Mouse (Mus musculus) stomach, embryonic 14.5 days (tissue): ENCODE data around the gene Hes6. TPM values are rescaled to one million over a fixed set of nuclear protein-coding genes. Genes with fewer than 3 reads are reported as not detected.
A peak's percentile ranks its signal among the peaks of the same experiment; 100 is the strongest.

Experiments
- ATAC-seq: fragments of 200-750 bp; cut with Nextera tagmentation; 2 replicates; pipeline ENCODE4 v1.8.0; 2017; ENCODE audit warnings: low read depth, moderate TSS enrichment; ENCODE audit not compliant: insufficient number of reproducible peaks, insufficient read depth, low FRiP score
- H3K27ac ChIP-seq: fragments of 300-500 bp; sonication (generic); 2 replicates; pipeline ENCODE4 v1.5.1; 2014; ENCODE audit warnings: mild to moderate bottlenecking, low read length, moderate library complexity, mixed read lengths
- H3K27me3 ChIP-seq: fragments of 300-500 bp; sonication (generic); 2 replicates; pipeline ENCODE4 v1.6.1; 2014; ENCODE audit warnings: low read length, control low read depth, mixed read lengths; ENCODE audit not compliant: control insufficient read depth, insufficient read depth
- H3K36me3 ChIP-seq: fragments of 300-500 bp; sonication (generic); 2 replicates; pipeline ENCODE4 v1.6.1; 2014; ENCODE audit warnings: mild to moderate bottlenecking, control low read depth, low read length, moderate library complexity, mixed read lengths; ENCODE audit not compliant: control insufficient read depth, insufficient read depth
- H3K4me1 ChIP-seq: fragments of 300-500 bp; sonication (generic); 2 replicates; pipeline ENCODE4 v1.6.1; 2014; ENCODE audit warnings: low read length, control low read depth, mixed read lengths; ENCODE audit not compliant: control insufficient read depth, insufficient read depth
- H3K4me2 ChIP-seq: fragments of 300-500 bp; sonication (generic); replicated peaks from 2 replicates; pipeline ENCODE4 v1.6.1; 2014; ENCODE audit warnings: low read depth, low read length, control low read depth
- H3K4me3 ChIP-seq: fragments of 300-500 bp; sonication (generic); 2 replicates; pipeline ENCODE4 v1.5.1; 2014; ENCODE audit warnings: low read depth, low read length, control low read depth
- H3K9ac ChIP-seq: fragments of 300-500 bp; sonication (generic); replicated peaks from 2 replicates; pipeline ENCODE4 v1.6.1; 2014; ENCODE audit warnings: low read depth, mild to moderate bottlenecking, control low read depth, low read length, moderate library complexity, mixed read lengths
- H3K9me3 ChIP-seq: fragments of 300-500 bp; sonication (generic); 2 replicates; pipeline ENCODE4 v1.6.1; 2016; ENCODE audit warnings: low read depth, low read length, control low read depth; ENCODE audit not compliant: control insufficient read depth
- WGBS: fragments of 180-500 bp; shearing (Covaris S2); extraction: QIAGEN DNeasy Blood & Tissue Kit; methylation state at CpG from one replicate; pipeline ENCODE4 v1.1.7; 2014; 5-methylcytosine and 5-hydroxymethylcytosine counted together
- polyA plus RNA-seq: library from polyadenylated mRNA; unstranded; fragments of >200 nt; fragmentation: Nextera tagmentation; extraction: Ambion mirVana; gene quantifications from 2 replicates; pipeline ENCODE4 v1.2.1, GENCODE M21; 2014

The Hes6 gene
- polyA plus RNA-seq, 1 experiment from 2014 or later: 65.7 TPM

DNA sequence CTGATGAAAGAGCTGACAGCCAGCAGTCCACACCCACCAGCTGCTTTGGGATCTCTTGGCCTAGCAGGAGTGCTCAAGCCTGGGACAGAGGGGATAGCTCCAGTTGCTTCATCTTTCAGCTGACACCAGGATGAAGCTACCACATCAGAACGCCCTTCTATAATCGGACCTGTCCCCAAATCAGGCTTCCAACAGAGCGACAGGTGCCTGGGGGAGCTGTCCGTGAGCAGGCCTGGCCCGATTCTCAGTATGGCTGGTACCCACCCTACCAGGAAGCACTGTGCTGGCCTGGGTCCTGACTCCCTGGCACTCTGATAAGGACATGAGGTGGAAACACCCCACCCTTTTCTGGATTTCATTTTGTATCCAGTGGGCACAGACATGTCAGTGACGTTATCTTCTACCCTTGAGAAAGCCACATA, 40.4 kb downstream of the Hes6 start:
- no peaks in the 10 kb centered on the region for H3K9me3 ChIP-seq

DNA sequence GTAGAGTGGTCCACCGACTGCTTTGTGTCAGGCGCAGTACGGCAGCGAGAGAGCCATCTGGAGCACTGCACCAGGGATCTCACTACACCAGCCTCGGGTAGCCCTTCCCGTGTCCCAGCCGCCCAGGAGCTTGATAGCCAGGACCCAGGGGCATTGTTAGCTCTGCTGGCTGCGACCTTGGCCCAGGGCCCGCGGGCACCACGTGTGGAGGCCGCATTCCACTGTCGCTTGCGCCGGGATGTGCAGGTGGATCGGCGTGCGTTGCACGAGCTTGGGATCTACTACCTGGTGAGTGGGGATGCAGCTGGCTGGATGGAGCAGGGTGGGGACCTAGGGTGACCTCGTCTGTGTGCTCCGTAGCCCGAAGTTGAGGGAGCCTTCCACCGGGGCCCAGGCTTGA, 43.8 kb downstream of the Hes6 start:
- WGBS: 86% methylated on average over 23 of the region's 23 CpGs
- ATAC-seq: no peak
- no peak overlapping the region for H3K4me2 ChIP-seq
- no peak overlapping the region for H3K9ac ChIP-seq
- no peak overlapping the region for H3K27ac ChIP-seq
- 0 out of 2 replicates have a peak, but pooled peaks cover 3% of the 10 kb centered on the region for H3K4me1 ChIP-seq
- H3K9me3 ChIP-seq: no peaks in the 10 kb centered on the region
- H3K36me3 ChIP-seq: peaks cover 51% of the 10 kb centered on the region
- no peaks in the 10 kb centered on the region for H3K27me3 ChIP-seq
- H3K4me3 ChIP-seq: no peak overlapping the region

More for the DNA sequence above, 40.4 kb downstream of the Hes6 start:
- Histone ChIP-seq H3K4me3 (no peak overlapping the region), H3K4me2 (no peak overlapping the region), H3K27ac (no peak overlapping the region), H3K9ac (no peak overlapping the region), H3K4me1 (no peaks in the 10 kb centered on the region), H3K27me3 (no peaks in the 10 kb centered on the region), H3K36me3 (peaks cover 80% of the 10 kb centered on the region)
- ATAC-seq: no peak; the same call in 1 of the 2 replicates
- WGBS: 89% methylated on average over 6 of the region's 6 CpGs

DNA sequence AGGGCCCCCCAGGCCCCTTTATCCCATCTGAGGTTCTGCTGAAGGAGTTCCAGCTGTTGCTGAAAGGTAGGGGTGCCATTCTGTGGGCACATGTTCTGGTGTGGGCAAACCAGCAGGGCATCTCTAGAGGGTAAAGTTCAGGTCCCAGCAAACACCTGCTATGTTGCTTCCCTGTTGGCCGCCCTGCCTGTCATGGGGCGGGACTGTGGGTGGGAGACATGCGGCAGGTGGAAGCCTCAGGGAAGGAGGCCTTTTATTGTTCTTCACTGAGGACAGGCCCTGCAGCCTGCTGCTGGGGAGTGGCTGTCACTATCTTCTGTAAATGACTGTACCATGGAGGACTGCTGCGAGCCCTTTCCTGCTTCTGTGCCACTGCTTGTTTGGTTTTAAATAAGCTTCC, 44.4 kb downstream of the Hes6 start:
- H3K9me3 ChIP-seq: no peaks in the 10 kb centered on the region
- ATAC-seq: no peak
- peaks cover 45% of the 10 kb centered on the region for H3K36me3 ChIP-seq
- H3K4me1 ChIP-seq: 0 out of 2 replicates have a peak, but pooled peaks cover 3% of the 10 kb centered on the region
- H3K27ac ChIP-seq: no peak overlapping the region
- H3K4me2 ChIP-seq: no peak overlapping the region
- no peak overlapping the region for H3K9ac ChIP-seq
- WGBS: 67% methylated on average over 4 of the region's 4 CpGs
- H3K4me3 ChIP-seq: no peak overlapping the region
- H3K27me3 ChIP-seq: no peaks in the 10 kb centered on the region

DNA sequence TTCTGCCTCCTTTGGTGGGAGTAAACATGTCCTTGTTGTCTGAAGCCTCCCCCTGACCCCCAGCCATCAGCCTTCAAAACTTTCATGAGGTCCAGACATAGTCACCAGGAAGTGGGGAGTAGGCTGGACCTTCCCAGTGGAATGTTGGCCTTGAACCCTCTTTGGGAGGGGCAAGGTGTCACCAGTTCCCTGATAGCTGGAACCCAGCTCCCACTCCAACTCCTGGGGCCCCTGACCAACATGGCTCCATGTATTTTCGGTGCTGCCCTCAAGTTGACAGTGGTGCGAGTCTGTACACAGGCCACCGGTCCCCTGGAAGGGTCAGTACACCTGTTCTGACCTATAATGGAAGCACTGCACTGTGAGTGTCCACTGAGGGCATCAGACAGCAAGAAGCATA, 46.5 kb downstream of the Hes6 start:
- H3K4me2 ChIP-seq: no peak overlapping the region
- H3K4me1 ChIP-seq: 0 out of 2 replicates have a peak, but pooled peaks cover 3% of the 10 kb centered on the region
- no peak; the same call in 1 of the 2 replicates for ATAC-seq
- no peaks in the 10 kb centered on the region for H3K27me3 ChIP-seq
- no peak overlapping the region for H3K27ac ChIP-seq
- H3K4me3 ChIP-seq: no peak overlapping the region
- 95% methylated on average over 3 of the region's 3 CpGs for WGBS
- no peaks in the 10 kb centered on the region for H3K9me3 ChIP-seq
- peaks cover 23% of the 10 kb centered on the region; the same call in 1 of the 2 replicates for H3K36me3 ChIP-seq
- H3K9ac ChIP-seq: no peak overlapping the region

DNA sequence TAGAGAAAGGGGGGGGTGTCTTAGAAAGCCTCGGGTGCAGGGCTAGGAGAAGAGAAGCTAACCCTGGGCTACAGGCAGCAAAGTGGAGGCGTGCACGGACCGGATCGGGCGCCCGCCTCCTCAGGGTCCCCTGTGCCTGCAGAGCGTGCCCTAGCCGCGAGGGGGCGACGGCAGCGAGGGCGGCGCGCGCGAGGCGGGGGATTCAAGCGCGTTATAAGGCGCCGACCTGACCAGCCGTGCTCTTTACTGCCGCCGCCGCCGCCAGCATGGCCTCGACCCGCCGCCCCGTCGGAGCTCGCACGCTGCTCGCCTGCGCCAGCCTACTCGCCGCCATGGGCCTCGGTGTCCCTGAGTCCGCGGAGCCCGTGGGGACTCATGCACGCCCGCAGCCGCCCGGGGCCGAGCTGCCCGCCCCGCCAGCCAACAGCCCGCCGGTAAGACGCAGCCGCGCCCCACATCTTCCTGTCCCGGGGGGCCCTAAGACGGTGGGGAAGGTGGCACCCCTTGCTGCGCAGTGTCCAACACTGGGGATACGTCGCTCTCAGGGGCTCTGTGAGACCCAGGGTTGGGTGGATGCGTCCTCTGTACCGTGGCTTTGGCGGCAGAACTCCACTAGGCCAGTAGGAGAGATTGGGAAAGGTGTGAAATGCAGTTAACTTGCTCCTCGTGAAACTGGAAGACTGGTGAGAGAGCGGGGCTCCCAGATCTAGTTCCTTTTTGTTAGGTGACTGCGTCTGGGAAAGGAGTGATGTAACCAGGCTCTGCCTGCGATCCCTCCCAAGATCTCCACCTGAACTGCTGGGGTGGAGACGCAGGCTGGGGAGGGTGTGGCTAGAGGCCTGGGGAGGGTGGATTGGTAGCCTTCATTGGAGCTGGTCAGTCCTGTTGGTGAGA, 47.4 kb downstream of the Hes6 start, which contains the start of gene Erfe:
Gene Erfe, plus strand, starts transcription at position 216 of the 894 bp plus-strand sequence.
- peak within 1 kb of the TSS; percentile 45 for H3K4me3 ChIP-seq
- 0 out of 2 replicates have a peak, but pooled peaks cover 3% of the 10 kb centered on the region for H3K4me1 ChIP-seq
- H3K36me3 ChIP-seq: peaks cover 17% of the 10 kb centered on the region; the same call in 1 of the 2 replicates
- peak; percentile 71 for ATAC-seq
- H3K9ac ChIP-seq: peak within 1 kb of the TSS; percentile 60
- peak within 1 kb of the TSS; percentile 88 for H3K4me2 ChIP-seq
- H3K27me3 ChIP-seq: no peaks in the 10 kb centered on the region
- no peaks in the 10 kb centered on the region for H3K9me3 ChIP-seq
- 2% methylated on average over 68 of the region's 68 CpGs for WGBS
- H3K27ac ChIP-seq: no peak within 1 kb of the TSS

DNA sequence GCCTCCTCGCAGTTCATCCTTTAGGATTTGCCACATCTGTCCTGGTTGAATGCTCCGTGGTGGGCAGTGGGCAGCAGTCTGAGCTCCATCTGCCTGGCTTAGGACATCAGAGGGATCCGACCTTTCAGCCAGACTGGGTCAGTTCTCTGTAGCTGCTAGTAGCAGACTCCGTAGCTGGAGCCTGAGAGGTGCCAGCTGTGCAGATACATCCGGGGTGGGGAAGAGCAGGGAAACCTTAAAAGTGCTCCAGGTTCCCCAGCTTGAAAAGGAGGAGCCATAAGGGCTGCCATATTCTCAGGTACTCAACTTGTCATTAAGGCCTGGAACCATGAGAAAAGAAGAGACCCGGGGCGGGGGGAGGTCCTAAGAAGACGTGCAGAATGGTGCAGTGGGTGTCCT, 48.0 kb downstream of the Hes6 start:
- 21% methylated on average over 8 of the region's 8 CpGs for WGBS
- ATAC-seq: no peak
- Histone ChIP-seq H3K9ac (peak overlapping the region; percentile 60; the same call in 1 of the 2 replicates), H3K27me3 (no peaks in the 10 kb centered on the region), H3K36me3 (peaks cover 10% of the 10 kb centered on the region; the same call in 1 of the 2 replicates), H3K4me3 (peak overlapping the region; percentile 45), H3K4me2 (peak overlapping the region; percentile 88), H3K9me3 (no peaks in the 10 kb centered on the region), H3K27ac (no peak overlapping the region), H3K4me1 (0 out of 2 replicates have a peak, but pooled peaks cover 3% of the 10 kb centered on the region)

DNA sequence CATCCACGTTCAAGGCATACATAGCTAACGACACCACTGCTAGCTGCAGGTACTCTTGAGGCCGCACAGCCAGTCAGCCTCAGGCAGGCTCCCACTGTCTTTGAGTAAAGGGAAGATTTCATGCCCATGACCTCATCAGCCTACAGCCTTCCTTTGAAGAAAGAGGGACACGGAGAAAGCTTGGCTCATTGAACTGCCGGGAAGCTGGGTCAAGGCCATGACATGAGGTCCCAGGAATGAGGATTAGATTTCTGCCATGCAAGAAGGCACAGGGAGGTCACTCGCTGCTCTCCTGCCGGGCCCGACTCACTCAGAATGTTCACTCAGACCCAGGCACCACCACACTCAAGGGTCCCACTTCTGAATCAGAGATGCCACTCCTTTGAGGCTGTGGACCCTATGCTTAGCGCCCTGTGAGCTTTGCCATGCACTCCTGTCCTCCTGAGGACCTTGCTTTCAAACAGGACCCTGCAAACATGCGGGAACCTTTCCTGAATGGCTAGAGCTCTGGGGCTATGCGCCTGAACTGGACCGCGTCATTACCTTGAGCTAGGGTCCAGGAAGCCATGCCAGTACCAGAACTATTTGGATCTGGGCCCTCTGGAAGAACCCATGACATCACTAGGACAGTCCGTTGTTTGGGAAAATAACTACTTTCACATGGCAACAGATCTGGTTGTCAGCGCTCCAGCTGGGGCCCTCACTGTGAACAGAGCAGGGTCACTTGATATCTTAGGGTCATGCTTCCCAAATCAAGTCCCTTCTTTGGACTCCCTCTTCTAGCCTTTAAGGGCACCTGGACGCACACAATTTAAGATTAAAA, 48.8 kb downstream of the Hes6 start:
- H3K4me1 ChIP-seq: 0 out of 2 replicates have a peak, but pooled peaks cover 3% of the 10 kb centered on the region
- WGBS: 90% methylated on average over 16 of the region's 16 CpGs
- no peak for ATAC-seq
- no peak overlapping the region for H3K9ac ChIP-seq
- no peaks in the 10 kb centered on the region for H3K27me3 ChIP-seq
- H3K27ac ChIP-seq: no peak overlapping the region
- H3K9me3 ChIP-seq: no peaks in the 10 kb centered on the region
- no peak overlapping the region for H3K4me3 ChIP-seq
- peaks cover 3% of the 10 kb centered on the region; the same call in 1 of the 2 replicates for H3K36me3 ChIP-seq
- no peak overlapping the region for H3K4me2 ChIP-seq

DNA sequence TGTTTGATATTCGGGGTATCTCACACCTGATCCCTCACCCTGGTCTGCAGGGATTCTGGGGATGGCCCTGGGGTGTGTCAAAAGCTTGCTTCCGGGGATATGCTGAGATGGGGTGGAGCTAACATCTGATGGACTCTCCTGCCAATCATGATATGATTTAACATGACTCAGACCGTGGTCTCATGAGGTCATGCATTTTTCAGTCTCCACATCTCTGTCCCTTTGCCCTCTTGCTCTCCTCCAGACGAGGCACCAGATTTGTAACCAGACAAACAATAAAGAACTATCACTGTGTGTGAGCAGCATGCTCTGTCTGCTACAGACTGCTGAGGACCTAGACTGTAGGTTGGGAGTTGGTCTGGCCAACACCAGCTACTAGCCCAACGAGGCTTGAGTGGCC, 51.7 kb downstream of the Hes6 start:
- Histone ChIP-seq H3K4me2 (no peak overlapping the region), H3K4me1 (0 out of 2 replicates have a peak, but pooled peaks cover 3% of the 10 kb centered on the region), H3K9me3 (no peaks in the 10 kb centered on the region), H3K4me3 (no peak overlapping the region), H3K9ac (no peak overlapping the region), H3K27me3 (no peaks in the 10 kb centered on the region), H3K27ac (no peak overlapping the region), H3K36me3 (no peaks in the 10 kb centered on the region)
- no peak for ATAC-seq
- 70% methylated on average over 5 of the region's 5 CpGs for WGBS
